Mouse (Mus musculus) lung, postnatal 0 days (tissue): ENCODE data around the gene Mtrr. TPM values are rescaled to one million over a fixed set of nuclear protein-coding genes. Genes with fewer than 3 reads are reported as not detected.

ENCODE experiments used
- ATAC-seq: fragments of 200-750 bp; cut with Nextera tagmentation; 2 replicates; pipeline ENCODE4 v1.8.0; 2017; ENCODE audit warnings: moderate library complexity
- DNase-seq: peaks from one replicate; pipeline ENCODE4 v3.0.0-alpha.2; 2016; ENCODE audit warnings: low spot score
- H3K27ac ChIP-seq: fragments of 300-500 bp; sonication (generic); 2 replicates; pipeline ENCODE4 v1.5.1; 2014; ENCODE audit warnings: antibody characterized with exemption, mild to moderate bottlenecking, low read length, mixed read lengths
- H3K27me3 ChIP-seq: fragments of 300-500 bp; sonication (generic); replicated peaks from 2 replicates; pipeline ENCODE4 v1.6.1; 2014; ENCODE audit warnings: low read length, mixed read lengths; ENCODE audit not compliant: insufficient read depth
- H3K36me3 ChIP-seq: fragments of 300-500 bp; sonication (generic); 2 replicates; pipeline ENCODE4 v1.6.1; 2014; ENCODE audit warnings: low read length, mixed read lengths; ENCODE audit not compliant: insufficient read depth
- H3K4me1 ChIP-seq: fragments of 300-500 bp; sonication (generic); 2 replicates; pipeline ENCODE4 v1.6.1; 2014; ENCODE audit warnings: antibody characterized with exemption, low read depth, low read length, mixed read lengths; ENCODE audit not compliant: insufficient read depth
- H3K4me2 ChIP-seq: fragments of 300-500 bp; sonication (generic); replicated peaks from 2 replicates; pipeline ENCODE4 v1.6.1; 2014; ENCODE audit warnings: low read depth, mild to moderate bottlenecking, low read length, moderate library complexity, mixed read lengths
- H3K4me3 ChIP-seq: fragments of 300-500 bp; sonication (generic); 2 replicates; pipeline ENCODE4 v1.5.1; 2014; ENCODE audit warnings: low read depth, low read length
- H3K9ac ChIP-seq: fragments of 300-500 bp; sonication (generic); replicated peaks from 2 replicates; pipeline ENCODE4 v1.6.1; 2014; ENCODE audit warnings: low read depth, mild to moderate bottlenecking
- H3K9me3 ChIP-seq: fragments of 300-500 bp; sonication (generic); 2 replicates; pipeline ENCODE4 v1.6.1; 2016; ENCODE audit warnings: low read length, mixed read lengths
- CTCF ChIP-seq: IDR thresholded peaks from 2 replicates; pipeline ENCODE4 v1.5.1; 2016; ENCODE audit warnings: antibody characterized with exemption, mild to moderate bottlenecking
- EP300 ChIP-seq: IDR thresholded peaks from 2 replicates; pipeline ENCODE4 v1.6.1; 2016; ENCODE audit warnings: antibody characterized with exemption, mild to moderate bottlenecking, control low read depth
- WGBS: fragments of 180-500 bp; shearing (Covaris S2); extraction: QIAGEN DNeasy Blood & Tissue Kit; methylation state at CpG from one replicate; pipeline ENCODE4 v1.1.7; 2014; 5-methylcytosine and 5-hydroxymethylcytosine counted together
- polyA plus RNA-seq: library from polyadenylated mRNA; unstranded; fragments of >200 nt; fragmentation: Nextera tagmentation; extraction: Ambion mirVana; gene quantifications from 2 replicates; pipeline ENCODE4 v1.2.1, GENCODE M21; 2015

Gene Mtrr
- polyA plus RNA-seq, 1 experiment from 2014 or later: 9.7 TPM

DNA sequence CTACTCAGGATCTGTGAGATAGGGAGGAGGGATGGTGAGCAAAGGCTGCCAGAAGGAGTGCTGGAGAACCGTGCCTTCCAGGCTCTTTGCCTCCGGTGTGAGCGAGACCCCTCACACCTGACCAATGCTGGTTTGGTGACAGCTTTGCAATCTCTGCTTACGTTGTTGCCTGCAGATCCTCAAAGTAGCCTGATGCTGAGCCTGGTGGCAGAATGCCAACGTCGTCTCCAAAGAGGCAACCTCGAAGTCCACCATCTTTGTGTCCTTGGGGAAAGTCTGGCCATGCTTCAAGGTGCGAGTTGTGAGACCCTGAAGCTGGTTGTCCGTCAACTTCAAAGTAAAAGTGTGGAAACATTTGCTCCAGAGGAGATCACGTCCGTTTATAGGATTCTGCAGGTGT lies 2.0 kb upstream of the Mtrr start:
- H3K4me2 ChIP-seq: no peak overlapping the region
- H3K4me3 ChIP-seq: no peak overlapping the region
- H3K4me1 ChIP-seq: no peaks in the 10 kb centered on the region; the same call in 1 of the 2 replicates
- no peak for ATAC-seq
- DNase-seq: no peak
- peaks cover 23% of the 10 kb centered on the region for H3K36me3 ChIP-seq
- no peaks in the 10 kb centered on the region for H3K27me3 ChIP-seq
- TF ChIP-seq EP300 (no peak), CTCF (no peak)
- H3K9me3 ChIP-seq: no peaks in the 10 kb centered on the region
- H3K27ac ChIP-seq: no peak overlapping the region
- WGBS: 90% methylated on average over 11 of the region's 11 CpGs
- no peak overlapping the region for H3K9ac ChIP-seq

DNA sequence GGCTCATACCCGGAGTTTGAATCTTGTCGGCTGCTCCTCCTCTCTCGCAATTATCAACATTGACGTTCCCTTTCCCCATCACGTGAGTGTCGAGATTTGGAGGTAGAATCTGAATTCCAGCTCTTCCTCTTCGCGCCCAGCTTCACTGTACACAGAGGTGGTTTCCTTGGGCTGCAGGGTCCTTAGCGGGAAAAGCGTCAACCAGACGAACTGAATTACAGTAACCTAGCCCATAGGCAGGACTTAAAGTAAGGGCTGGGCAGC lies 500 bp upstream of the Mtrr start:
- TF ChIP-seq CTCF: no peak
- TF ChIP-seq EP300: no peak
- peak; percentile 41 for DNase-seq

DNA sequence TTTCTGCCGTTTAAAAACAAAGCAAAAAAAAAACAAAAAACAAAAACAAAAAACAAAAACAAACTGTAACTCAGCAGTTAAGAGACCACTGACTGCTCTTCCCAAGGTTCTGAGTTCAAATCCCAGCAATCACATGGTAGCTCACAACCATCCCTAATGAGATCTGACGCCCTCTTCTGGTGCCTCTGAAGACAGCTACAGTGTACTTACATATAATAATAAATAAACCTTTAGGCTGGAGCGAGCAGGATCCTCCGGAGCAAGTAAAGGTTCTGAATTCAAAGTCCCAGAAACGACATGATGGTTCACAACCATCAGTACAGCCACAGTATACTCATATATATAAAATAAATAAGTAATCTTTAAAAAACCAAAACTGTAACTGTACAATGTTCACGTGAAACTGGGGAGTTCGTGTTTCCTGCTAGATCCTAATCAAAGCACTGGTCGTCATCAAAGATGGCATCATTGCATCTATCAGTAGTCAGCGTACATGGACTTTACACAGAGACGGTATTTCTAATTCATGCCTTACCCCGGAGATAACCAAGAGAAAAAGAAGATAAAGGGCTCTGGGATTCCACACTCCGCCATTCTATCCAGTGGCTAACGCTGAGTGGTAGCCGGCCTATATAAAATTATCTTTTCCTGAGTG lies 736 bp downstream of the Mtrr start:
- peak overlapping the region; percentile 70 for H3K9ac ChIP-seq
- ATAC-seq: no peak
- H3K9me3 ChIP-seq: no peaks in the 10 kb centered on the region
- H3K4me2 ChIP-seq: peak overlapping the region; percentile 90
- TF ChIP-seq CTCF: peak; percentile 41; the same call in 1 of the 2 replicates
- TF ChIP-seq EP300: no peak
- WGBS: 19% methylated on average over 14 of the region's 14 CpGs
- peak overlapping the region; percentile 88 for H3K4me3 ChIP-seq
- H3K4me1 ChIP-seq: no peaks in the 10 kb centered on the region; the same call in 1 of the 2 replicates
- DNase-seq: no peak
- no peaks in the 10 kb centered on the region for H3K27me3 ChIP-seq
- H3K27ac ChIP-seq: peak overlapping the region; percentile 73
- no peaks in the 10 kb centered on the region; the same call in 1 of the 2 replicates for H3K36me3 ChIP-seq

More for the DNA sequence above, 500 bp upstream of the Mtrr start:
- Histone ChIP-seq H3K36me3 (0 out of 2 replicates have a peak, but pooled peaks cover 9% of the 10 kb centered on the region), H3K4me3 (peak overlapping the region; percentile 88), H3K9ac (peak overlapping the region; percentile 70), H3K9me3 (no peaks in the 10 kb centered on the region), H3K27me3 (no peaks in the 10 kb centered on the region), H3K4me1 (no peaks in the 10 kb centered on the region; the same call in 1 of the 2 replicates), H3K4me2 (peak overlapping the region; percentile 90), H3K27ac (peak overlapping the region; percentile 85)
- 1% methylated on average over 11 of the region's 11 CpGs for WGBS
- no peak for ATAC-seq

- ATAC-seq (peak; percentile 70), DNase-seq (peak; percentile 95)
- H3K9me3 ChIP-seq: no peaks in the 10 kb centered on the region
- H3K27ac ChIP-seq: peak overlapping the region; percentile 58
- no peak overlapping the region for H3K9ac ChIP-seq
- no peak overlapping the region for H3K4me3 ChIP-seq
- H3K27me3 ChIP-seq: no peaks in the 10 kb centered on the region
- no peak overlapping the region for H3K4me2 ChIP-seq
- 61% methylated on average over 7 of the region's 7 CpGs for WGBS
- H3K36me3 ChIP-seq: no peaks in the 10 kb centered on the region; the same call in 1 of the 2 replicates
- H3K4me1 ChIP-seq: peaks cover 4% of the 10 kb centered on the region; the same call in 1 of the 2 replicates
- TF ChIP-seq CTCF (no peak), EP300 (peak; percentile 40; the same call in 1 of the 2 replicates)
Observed at GRCm38 (mm10) chr13:68577945-68578344, 4.0 kb downstream of the Mtrr start.

DNA sequence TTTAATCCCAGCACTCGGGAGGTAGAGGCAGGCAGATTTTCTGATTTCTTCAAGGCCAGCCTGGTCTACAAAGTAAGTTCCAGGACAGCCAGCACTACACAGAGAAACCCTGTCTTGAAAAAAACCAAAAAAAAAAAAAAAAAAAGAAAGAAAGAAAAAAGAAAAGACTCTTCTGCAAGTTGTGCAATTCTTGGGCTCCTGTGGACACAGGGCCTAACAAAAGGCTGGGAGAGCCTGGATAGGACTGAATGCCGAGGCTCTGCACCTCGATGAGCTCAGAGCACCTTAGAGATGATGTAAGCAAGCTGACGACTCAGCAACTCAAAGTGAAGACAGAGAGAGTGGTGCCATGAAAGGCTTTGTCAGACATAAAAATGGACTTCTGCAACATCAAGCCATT lies 7.6 kb downstream of the Mtrr start:
- Histone ChIP-seq H3K4me1 (peaks cover 4% of the 10 kb centered on the region; the same call in 1 of the 2 replicates), H3K9ac (no peak overlapping the region), H3K4me2 (no peak overlapping the region), H3K36me3 (no peaks in the 10 kb centered on the region; the same call in 1 of the 2 replicates), H3K27ac (no peak overlapping the region), H3K27me3 (no peaks in the 10 kb centered on the region), H3K9me3 (no peaks in the 10 kb centered on the region), H3K4me3 (no peak overlapping the region)
- ATAC-seq: no peak
- no peak for TF ChIP-seq EP300
- no peak for TF ChIP-seq CTCF
- WGBS: 70% methylated on average over 4 of the region's 4 CpGs
- DNase-seq: no peak

DNA sequence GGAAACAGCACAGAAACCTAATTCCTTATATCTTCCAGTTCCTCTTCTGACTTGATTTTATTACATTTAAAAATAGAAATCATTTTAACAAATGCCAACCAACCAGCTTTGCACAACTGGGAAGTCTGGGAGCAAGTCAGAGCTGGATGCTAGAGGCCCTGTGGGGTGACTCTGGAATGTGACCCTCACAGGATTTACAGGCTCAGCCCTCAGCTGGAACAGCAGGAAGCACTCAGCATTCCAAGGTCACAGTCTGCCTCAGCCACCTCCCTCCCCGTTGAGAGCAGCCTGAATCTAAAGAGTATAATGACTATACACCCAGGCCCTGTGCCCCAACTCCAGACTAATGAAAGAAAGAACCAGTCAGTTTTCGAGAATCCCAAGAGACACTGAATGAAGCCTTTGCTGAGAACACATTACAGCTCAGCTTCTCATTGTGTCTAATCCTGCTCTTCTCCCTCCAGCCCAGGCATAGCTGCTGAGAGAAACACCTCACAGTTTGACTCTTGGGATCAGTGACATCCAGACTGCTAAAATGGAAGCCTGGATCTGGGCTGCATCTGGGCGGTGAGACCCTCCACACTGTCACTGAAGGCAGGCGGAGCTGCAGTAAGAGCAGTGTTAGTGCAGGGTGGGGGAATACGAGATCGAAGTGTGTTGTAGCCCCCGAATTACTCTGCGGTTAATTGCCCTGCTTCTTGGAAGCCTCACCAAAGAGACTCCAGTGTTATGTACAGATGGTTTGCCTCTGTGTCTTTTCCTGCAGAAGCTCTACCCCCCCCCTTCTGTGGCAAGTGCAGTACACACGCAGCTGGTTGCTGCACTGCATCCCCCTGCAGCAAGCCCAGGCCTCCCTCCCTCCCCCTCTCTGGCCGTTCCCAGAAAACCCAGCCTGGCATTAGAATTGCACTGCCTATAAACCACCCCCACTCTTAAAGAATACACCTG lies 8.7 kb downstream of the Mtrr start:
- ATAC-seq (peak; percentile 85), DNase-seq (peak; percentile 90)
- Histone ChIP-seq H3K4me3 (no peak overlapping the region), H3K9ac (0 out of 2 replicates have a peak overlapping the region, but pooled peaks have one; percentile 5), H3K27me3 (no peaks in the 10 kb centered on the region), H3K27ac (peak overlapping the region; percentile 79), H3K4me2 (no peak overlapping the region), H3K36me3 (no peaks in the 10 kb centered on the region; the same call in 1 of the 2 replicates), H3K4me1 (peaks cover 4% of the 10 kb centered on the region; the same call in 1 of the 2 replicates), H3K9me3 (no peaks in the 10 kb centered on the region)
- TF ChIP-seq EP300 (no peak; the same call in 1 of the 2 replicates), CTCF (no peak)
- 58% methylated on average over 10 of the region's 10 CpGs for WGBS
